Mouse (Mus musculus): Measurements from ENCODE around the gene Cep112.

The Cep112 gene

GRCm38 (mm10) chr11:108780271-108781250, 355.6 kb downstream of the Cep112 start:
- DNase-seq (ENCODE audit: low spot score in 2 of 2): no peak

- no peak for DNase-seq (ENCODE audit: low spot score in 2 of 2)
Observed at GRCm38 (mm10) chr11:108798398-108798797, 373.4 kb downstream of the Cep112 start.

- no peak for DNase-seq (ENCODE audit: low spot score in 2 of 2)
Observed at GRCm38 (mm10) chr11:108799695-108800094, 374.7 kb downstream of the Cep112 start.

GRCm38 (mm10) chr11:108804030-108804429, 379.0 kb downstream of the Cep112 start:
- no peak for DNase-seq (ENCODE audit: low spot score in 2 of 2)

GRCm38 (mm10) chr11:108805947-108806346, 381.0 kb downstream of the Cep112 start:
- DNase-seq (ENCODE audit: low spot score in 2 of 2): no peak

- no peak for DNase-seq (ENCODE audit: low spot score in 2 of 2)
Observed at GRCm38 (mm10) chr11:108809626-108810025, 384.6 kb downstream of the Cep112 start.

- DNase-seq (ENCODE audit: low spot score in 2 of 2): no peak
Observed at GRCm38 (mm10) chr11:108821771-108822170, 396.8 kb downstream of the Cep112 start.

GRCm38 (mm10) chr11:108822257-108822656, 397.3 kb downstream of the Cep112 start:
- DNase-seq (ENCODE audit: low spot score in 2 of 2): no peak

GRCm38 (mm10) chr11:108827321-108827720, 402.3 kb downstream of the Cep112 start:
- no peak for DNase-seq (ENCODE audit: low spot score in 2 of 2)

- DNase-seq (ENCODE audit: low spot score in 2 of 2): no peak
Observed at GRCm38 (mm10) chr11:108828374-108829025, 403.5 kb downstream of the Cep112 start.

- no peak for DNase-seq (ENCODE audit: low spot score in 2 of 2)
Observed at GRCm38 (mm10) chr11:108836706-108837105, 411.7 kb downstream of the Cep112 start.

- no peak for DNase-seq (ENCODE audit: low spot score in 2 of 2)
Observed at GRCm38 (mm10) chr11:108840195-108840594, 415.2 kb downstream of the Cep112 start.

- no peak for DNase-seq (ENCODE audit: low spot score in 2 of 2)
Observed at GRCm38 (mm10) chr11:108842765-108843164, 417.8 kb downstream of the Cep112 start.

- no peak for DNase-seq (ENCODE audit: low spot score in 2 of 2)
Observed at GRCm38 (mm10) chr11:108845971-108846370, 421.0 kb downstream of the Cep112 start.

GRCm38 (mm10) chr11:108846479-108846878, 421.5 kb downstream of the Cep112 start:
- DNase-seq (ENCODE audit: low spot score in 2 of 2): no peak

- DNase-seq (ENCODE audit: low spot score in 2 of 2): no peak
Observed at GRCm38 (mm10) chr11:108851771-108852170, 426.8 kb downstream of the Cep112 start.

- no peak for DNase-seq (ENCODE audit: low spot score in 2 of 2)
Observed at GRCm38 (mm10) chr11:108857254-108857653, 432.3 kb downstream of the Cep112 start.

GRCm38 (mm10) chr11:108857678-108858338, 432.8 kb downstream of the Cep112 start:
- peak; percentile 17 to 41 for DNase-seq (ENCODE audit: low spot score in 2 of 2)

- no peak for DNase-seq (ENCODE audit: low spot score in 2 of 2)
Observed at GRCm38 (mm10) chr11:108858339-108858804, 433.4 kb downstream of the Cep112 start.

GRCm38 (mm10) chr11:108858846-108859245, 433.9 kb downstream of the Cep112 start:
- DNase-seq (ENCODE audit: low spot score in 2 of 2): no peak

GRCm38 (mm10) chr11:108862360-108862759, 437.4 kb downstream of the Cep112 start:
- DNase-seq (ENCODE audit: low spot score in 2 of 2): no peak

GRCm38 (mm10) chr11:108865746-108866145, 440.8 kb downstream of the Cep112 start:
- DNase-seq (ENCODE audit: low spot score in 2 of 2): no peak
